Mouse (Mus musculus): Measurements from ENCODE around the gene Cntn5. TPM values are rescaled to one million over a fixed set of nuclear protein-coding genes. Genes with fewer than 3 reads are reported as not detected.

The Cntn5 gene
- 8.1 and 10.1 TPM in 2 replicates for polyA plus RNA-seq (2015; fragmentation: Nextera tagmentation; extraction: Ambion mirVana)

- Histone ChIP-seq H3K4me1 (peaks cover 16% of the 10 kb centered on the region), H3K4me3 (peak within 1 kb of the TSS; percentile 52), H3K36me3 (ENCODE audit: poor library complexity, severe bottlenecking) (no peaks in the 10 kb centered on the region), H3K9me3 (replicated peaks) (no peaks in the 10 kb centered on the region), H3K4me2 (peak within 1 kb of the TSS; percentile 85), H3K27me3 (no peaks in the 10 kb centered on the region), H3K9ac (peak within 1 kb of the TSS; percentile 65), H3K27ac (no peak within 1 kb of the TSS)
- ATAC-seq = peak; percentile 92
- 3% methylated on average over 27 of the region's 28 CpGs for WGBS
Observed at GRCm38 (mm10) chr9:10904616-10905363, at the start of gene Cntn5. Gene Cntn5, minus strand, starts transcription at chr9:10904775.

DNA sequence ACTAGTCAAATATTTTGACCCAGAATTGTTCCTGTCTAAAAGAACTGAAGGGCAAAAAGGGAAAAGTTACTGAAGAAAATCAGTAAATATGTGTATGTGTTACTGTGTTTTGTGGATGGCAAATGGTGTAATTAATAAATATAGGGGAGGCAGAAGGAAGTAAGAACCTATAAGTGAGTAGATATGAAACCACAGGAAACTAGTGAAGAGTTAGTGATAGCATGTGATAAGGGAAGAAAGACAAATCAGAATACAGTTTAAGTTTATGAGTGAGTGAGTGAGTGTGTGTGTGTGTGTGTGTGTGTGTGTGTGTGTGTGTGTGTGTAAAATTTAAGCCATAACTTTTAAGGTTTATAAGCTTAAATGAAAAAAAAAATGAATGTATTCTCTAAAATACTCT is 45.9 kb upstream of the Cntn5 start:
- Histone ChIP-seq H3K9ac (no peak overlapping the region), H3K4me3 (no peak overlapping the region), H3K4me2 (no peak overlapping the region), H3K4me1 (no peaks in the 10 kb centered on the region), H3K27me3 (no peaks in the 10 kb centered on the region), H3K36me3 (ENCODE audit: poor library complexity, severe bottlenecking) (no peaks in the 10 kb centered on the region), H3K27ac (no peak overlapping the region), H3K9me3 (replicated peaks) (no peaks in the 10 kb centered on the region)
- ATAC-seq = no peak

DNA sequence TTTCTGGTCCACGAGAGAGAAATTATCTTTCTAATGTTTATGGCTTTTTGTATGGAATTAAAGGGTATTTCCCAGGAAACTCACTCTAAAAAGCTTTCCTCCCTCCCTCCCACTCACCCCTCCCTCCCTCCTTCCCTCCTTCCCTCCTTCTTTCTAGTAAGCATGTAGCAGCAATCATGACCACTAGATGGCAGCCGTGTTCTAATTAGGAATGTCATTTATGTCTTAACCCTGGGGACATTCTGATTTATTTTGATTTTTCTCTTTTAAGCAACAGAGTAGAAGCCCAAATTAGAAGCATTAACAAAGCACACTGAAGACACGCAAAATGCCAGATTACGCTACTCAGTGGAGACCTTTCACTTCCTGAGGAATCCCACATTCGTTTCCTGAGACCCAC is 5.0 kb upstream of the Cntn5 start:
- no peak overlapping the region for H3K4me2 ChIP-seq
- H3K36me3 ChIP-seq (ENCODE audit: poor library complexity, severe bottlenecking) = no peaks in the 10 kb centered on the region
- ATAC-seq = peak; percentile 61
- H3K9ac ChIP-seq = no peak overlapping the region
- WGBS = 21% methylated on average over 5 of the region's 5 CpGs
- no peak overlapping the region for H3K27ac ChIP-seq
- H3K9me3 ChIP-seq (replicated peaks) = no peaks in the 10 kb centered on the region
- peaks cover 11% of the 10 kb centered on the region for H3K4me1 ChIP-seq
- H3K4me3 ChIP-seq = no peak overlapping the region
- H3K27me3 ChIP-seq = no peaks in the 10 kb centered on the region

- ATAC-seq = 0 out of 2 replicates have a peak, but pooled peaks have one; percentile 6
- Histone ChIP-seq H3K27ac (no peak overlapping the region), H3K9me3 (replicated peaks) (no peaks in the 10 kb centered on the region), H3K4me2 (no peak overlapping the region), H3K36me3 (ENCODE audit: poor library complexity, severe bottlenecking) (no peaks in the 10 kb centered on the region), H3K27me3 (no peaks in the 10 kb centered on the region), H3K4me3 (no peak overlapping the region), H3K4me1 (peaks cover 16% of the 10 kb centered on the region), H3K9ac (no peak overlapping the region)
- 59% methylated on average over 9 of the region's 9 CpGs for WGBS
Observed at GRCm38 (mm10) chr9:10905696-10906095, 1.1 kb upstream of the Cntn5 start.

DNA sequence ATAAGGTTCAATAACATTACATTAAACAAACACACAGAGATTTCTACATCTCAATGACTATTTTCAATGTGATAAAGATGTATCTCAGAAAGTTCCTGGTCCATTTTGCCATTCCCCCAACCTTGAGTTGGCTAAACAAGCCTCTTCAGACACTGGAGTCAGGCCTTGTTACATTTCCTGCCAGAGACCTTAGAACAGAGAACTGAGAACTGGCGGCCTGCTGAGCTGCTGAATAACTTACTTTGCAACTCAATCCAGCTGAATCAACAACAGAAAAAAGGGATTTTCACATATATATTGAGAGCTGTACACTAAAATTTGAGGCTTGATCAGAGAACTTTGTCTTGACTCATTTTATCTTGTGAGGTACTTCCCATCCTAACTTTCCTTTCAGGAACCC is 24.8 kb downstream of the Cntn5 start:
- no peak for ATAC-seq

DNA sequence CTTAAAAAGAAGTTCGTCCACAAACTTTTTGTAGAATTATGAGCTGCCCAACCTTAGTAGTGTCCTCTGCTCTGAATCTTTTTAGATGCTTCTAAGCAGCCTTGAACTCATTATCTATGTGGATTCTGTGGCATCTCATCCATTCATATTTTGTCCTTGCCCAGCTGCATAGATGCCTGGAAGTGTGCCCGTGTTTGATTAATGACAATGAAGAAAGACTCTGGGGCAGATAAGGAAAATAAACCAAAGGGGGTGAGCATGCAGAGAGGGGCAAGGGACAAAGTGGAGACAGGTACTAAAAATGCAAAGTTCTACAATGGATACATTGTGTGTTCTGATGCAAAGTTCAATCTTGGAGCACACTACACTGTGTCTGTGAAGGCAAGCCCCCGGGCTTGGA is 30.7 kb downstream of the Cntn5 start:
- no peaks in the 10 kb centered on the region for H3K9me3 ChIP-seq (replicated peaks)
- no peak overlapping the region for H3K4me3 ChIP-seq
- H3K27me3 ChIP-seq = no peaks in the 10 kb centered on the region
- H3K4me2 ChIP-seq = no peak overlapping the region
- no peak overlapping the region for H3K27ac ChIP-seq
- 85% methylated on average over 3 of the region's 3 CpGs for WGBS
- no peak for ATAC-seq
- no peaks in the 10 kb centered on the region for H3K4me1 ChIP-seq
- H3K9ac ChIP-seq = no peak overlapping the region
- no peaks in the 10 kb centered on the region for H3K36me3 ChIP-seq (ENCODE audit: poor library complexity, severe bottlenecking)

More for the DNA sequence above, 24.8 kb downstream of the Cntn5 start:
- H3K36me3 ChIP-seq (ENCODE audit: poor library complexity, severe bottlenecking) = no peaks in the 10 kb centered on the region
- 75% methylated on average over 1 of the region's 1 CpGs for WGBS
- no peak overlapping the region for H3K4me3 ChIP-seq
- H3K27me3 ChIP-seq = no peaks in the 10 kb centered on the region
- no peaks in the 10 kb centered on the region for H3K4me1 ChIP-seq
- H3K9ac ChIP-seq = no peak overlapping the region
- no peak overlapping the region for H3K27ac ChIP-seq
- no peaks in the 10 kb centered on the region for H3K9me3 ChIP-seq (replicated peaks)
- H3K4me2 ChIP-seq = no peak overlapping the region

DNA sequence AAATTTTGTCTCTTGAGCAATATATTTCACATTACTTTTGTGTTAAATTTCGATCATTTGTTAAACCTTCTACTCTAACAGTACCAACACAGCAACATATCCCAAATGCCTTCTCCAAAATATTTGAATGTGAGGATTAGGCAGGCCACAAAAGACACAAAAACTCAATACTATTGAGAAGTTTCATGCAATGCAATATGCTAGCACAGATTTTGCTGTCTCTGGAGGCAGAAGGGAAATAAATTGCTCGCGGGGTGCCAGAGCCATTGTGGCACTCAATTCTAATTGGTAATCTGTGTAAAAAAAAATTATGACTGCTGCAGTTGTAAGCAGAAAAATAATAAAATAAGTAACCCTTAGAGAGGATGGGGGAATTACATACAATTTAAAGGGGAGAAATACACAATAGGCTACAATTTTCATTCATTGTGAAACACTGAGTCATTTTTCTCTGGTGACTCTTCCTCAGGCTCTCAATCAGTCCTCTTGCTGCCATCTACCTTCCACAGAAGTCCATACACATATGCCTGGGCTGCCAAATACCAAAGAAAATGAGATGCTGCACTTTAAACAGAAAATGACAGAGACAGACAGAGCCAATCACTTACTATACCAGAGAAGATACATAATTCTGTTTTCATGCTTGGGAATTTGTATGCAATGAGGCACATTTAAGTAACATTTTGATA is 48.2 kb downstream of the Cntn5 start:
- H3K9ac ChIP-seq = no peak overlapping the region
- no peaks in the 10 kb centered on the region for H3K36me3 ChIP-seq (ENCODE audit: poor library complexity, severe bottlenecking)
- no peaks in the 10 kb centered on the region for H3K4me1 ChIP-seq
- H3K27me3 ChIP-seq = no peaks in the 10 kb centered on the region
- H3K9me3 ChIP-seq (replicated peaks) = no peaks in the 10 kb centered on the region
- H3K4me2 ChIP-seq = no peak overlapping the region
- WGBS = 84% methylated on average over 3 of the region's 3 CpGs
- H3K4me3 ChIP-seq = no peak overlapping the region
- no peak overlapping the region for H3K27ac ChIP-seq
- ATAC-seq = no peak

DNA sequence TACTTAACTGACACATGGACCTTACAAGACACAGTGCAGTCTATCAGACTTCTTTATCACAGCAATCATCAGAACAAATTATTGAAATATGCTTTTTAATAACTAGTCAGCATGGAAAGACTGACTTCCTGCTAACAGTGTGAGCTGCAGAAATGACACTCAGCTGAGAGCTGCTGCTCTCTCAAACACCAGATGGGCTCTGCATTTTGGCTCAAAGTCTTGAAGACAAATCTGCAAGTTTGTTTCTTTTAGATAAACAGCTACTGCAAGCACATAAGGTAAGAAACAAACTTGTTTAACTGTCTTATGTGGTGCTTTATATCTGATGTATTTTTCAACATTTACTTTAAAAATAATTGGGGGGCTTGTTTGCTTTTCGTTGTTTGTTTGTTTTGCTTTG is 87.9 kb downstream of the Cntn5 start:
- no peak overlapping the region for H3K9ac ChIP-seq
- 88% methylated on average over 1 of the region's 1 CpGs for WGBS
- 0 out of 2 replicates have a peak, but pooled peaks have one; percentile 27 for ATAC-seq

DNA sequence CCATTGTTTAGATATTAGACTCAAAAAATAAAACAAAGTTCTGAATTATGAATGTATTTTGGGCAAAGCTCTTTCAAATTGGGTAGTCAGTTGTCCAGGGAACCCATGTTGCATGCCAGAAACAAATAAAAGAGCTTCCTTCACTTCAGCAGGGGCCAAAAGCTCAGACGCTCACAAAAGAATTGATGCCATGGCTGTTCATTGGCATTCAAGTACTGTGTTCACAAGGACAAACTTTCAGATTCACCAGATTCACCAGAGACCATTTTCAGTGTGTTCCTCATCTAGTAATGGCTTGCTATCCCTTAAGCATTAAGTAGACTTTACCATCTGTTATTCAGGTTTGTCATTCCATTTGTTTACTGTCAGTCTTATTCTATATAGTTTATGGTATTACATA is 107.4 kb downstream of the Cntn5 start:
- H3K4me2 ChIP-seq = no peak overlapping the region
- H3K36me3 ChIP-seq (ENCODE audit: poor library complexity, severe bottlenecking) = no peaks in the 10 kb centered on the region
- H3K9ac ChIP-seq = no peak overlapping the region
- no peak overlapping the region for H3K4me3 ChIP-seq
- no peak overlapping the region for H3K27ac ChIP-seq
- no peaks in the 10 kb centered on the region for H3K4me1 ChIP-seq
- H3K9me3 ChIP-seq (replicated peaks) = no peaks in the 10 kb centered on the region
- 86% methylated on average over 1 of the region's 1 CpGs for WGBS
- ATAC-seq = no peak
- H3K27me3 ChIP-seq = no peaks in the 10 kb centered on the region

More for the DNA sequence above, 87.9 kb downstream of the Cntn5 start:
- Histone ChIP-seq H3K36me3 (ENCODE audit: poor library complexity, severe bottlenecking) (no peaks in the 10 kb centered on the region), H3K4me3 (no peak overlapping the region), H3K27me3 (no peaks in the 10 kb centered on the region), H3K4me1 (no peaks in the 10 kb centered on the region), H3K9me3 (replicated peaks) (no peaks in the 10 kb centered on the region), H3K4me2 (no peak overlapping the region), H3K27ac (no peak overlapping the region)

DNA sequence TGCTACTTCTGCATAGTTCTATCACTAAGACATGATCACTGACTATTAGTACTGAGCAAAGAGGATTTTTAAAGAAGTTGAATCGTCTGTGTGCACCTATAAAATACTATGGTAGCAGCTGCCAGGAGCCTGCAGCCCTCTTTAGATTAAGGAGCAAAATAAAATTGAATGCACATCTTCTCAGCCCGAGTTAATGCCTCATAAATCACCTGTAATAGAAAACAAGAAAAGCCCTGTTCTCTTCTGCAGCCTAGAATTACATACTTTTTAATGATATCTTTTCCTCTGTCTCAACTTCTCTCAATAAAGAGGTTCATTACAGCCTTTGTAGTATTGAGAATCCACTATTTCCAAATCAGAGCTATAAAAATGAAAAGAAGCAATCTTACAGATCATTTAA is 109.5 kb downstream of the Cntn5 start:
- no peaks in the 10 kb centered on the region for H3K36me3 ChIP-seq (ENCODE audit: poor library complexity, severe bottlenecking)
- H3K4me2 ChIP-seq = no peak overlapping the region
- no peaks in the 10 kb centered on the region for H3K4me1 ChIP-seq
- H3K9ac ChIP-seq = no peak overlapping the region
- ATAC-seq = no peak
- no peak overlapping the region for H3K4me3 ChIP-seq
- WGBS = 75% methylated on average over 2 of the region's 2 CpGs
- no peaks in the 10 kb centered on the region for H3K27me3 ChIP-seq
- H3K9me3 ChIP-seq (replicated peaks) = no peaks in the 10 kb centered on the region
- H3K27ac ChIP-seq = no peak overlapping the region

DNA sequence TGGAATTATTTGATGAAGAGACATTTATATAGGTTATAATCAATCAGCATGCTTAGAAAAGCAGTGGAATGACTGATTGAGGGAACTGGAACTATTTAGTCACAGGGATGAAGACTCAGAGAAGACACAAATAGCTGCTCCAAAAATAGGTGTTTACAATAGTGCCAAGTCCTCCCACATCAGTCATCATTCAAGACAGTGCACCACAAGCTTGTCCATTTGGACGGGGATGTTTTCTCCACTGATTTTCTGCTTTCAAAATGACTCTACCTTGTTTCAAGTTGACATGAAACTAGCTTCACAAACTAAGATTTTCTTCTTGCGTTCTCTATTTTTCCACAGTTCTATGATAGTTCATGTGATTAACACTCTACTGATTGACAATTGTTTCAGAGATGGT is 172.7 kb downstream of the Cntn5 start:
- no peak overlapping the region for H3K4me2 ChIP-seq
- no peaks in the 10 kb centered on the region for H3K36me3 ChIP-seq (ENCODE audit: poor library complexity, severe bottlenecking)
- H3K27me3 ChIP-seq = no peaks in the 10 kb centered on the region
- H3K9me3 ChIP-seq (replicated peaks) = no peaks in the 10 kb centered on the region
- H3K4me3 ChIP-seq = no peak overlapping the region
- H3K4me1 ChIP-seq = no peaks in the 10 kb centered on the region
- ATAC-seq = no peak
- H3K9ac ChIP-seq = no peak overlapping the region
- WGBS = 93% methylated on average over 2 of the region's 2 CpGs
- no peak overlapping the region for H3K27ac ChIP-seq

- ATAC-seq = no peak
- WGBS = 87% methylated on average over 2 of the region's 2 CpGs
- Histone ChIP-seq H3K36me3 (ENCODE audit: poor library complexity, severe bottlenecking) (no peaks in the 10 kb centered on the region), H3K9ac (no peak overlapping the region), H3K27ac (no peak overlapping the region), H3K4me2 (no peak overlapping the region), H3K27me3 (no peaks in the 10 kb centered on the region), H3K4me1 (no peaks in the 10 kb centered on the region), H3K9me3 (replicated peaks) (no peaks in the 10 kb centered on the region), H3K4me3 (no peak overlapping the region)
Observed at GRCm38 (mm10) chr9:10724191-10724590, 180.4 kb downstream of the Cntn5 start.

Measured in forebrain, embryonic 13.5 days (tissue).